Mouse (Mus musculus) R1 (cell line): ENCODE data around the gene Sox21.
A peak's percentile ranks its signal among the peaks of the same experiment; 100 is the strongest.

Experiments
- DNase-seq: peaks from one replicate; pipeline ENCODE4 v3.0.0-alpha.2; 2018; ENCODE audit warnings: low read depth, low spot score

Sox21 gene

GRCm38 (mm10) chr14:118236886-118237289, at the start of gene Sox21:
Gene Sox21, minus strand, starts transcription at chr14:118237030.
- DNase-seq, result peak; percentile 96

GRCm38 (mm10) chr14:118286096-118286495, 49.3 kb upstream of the Sox21 start:
- DNase-seq, result no peak

DNA sequence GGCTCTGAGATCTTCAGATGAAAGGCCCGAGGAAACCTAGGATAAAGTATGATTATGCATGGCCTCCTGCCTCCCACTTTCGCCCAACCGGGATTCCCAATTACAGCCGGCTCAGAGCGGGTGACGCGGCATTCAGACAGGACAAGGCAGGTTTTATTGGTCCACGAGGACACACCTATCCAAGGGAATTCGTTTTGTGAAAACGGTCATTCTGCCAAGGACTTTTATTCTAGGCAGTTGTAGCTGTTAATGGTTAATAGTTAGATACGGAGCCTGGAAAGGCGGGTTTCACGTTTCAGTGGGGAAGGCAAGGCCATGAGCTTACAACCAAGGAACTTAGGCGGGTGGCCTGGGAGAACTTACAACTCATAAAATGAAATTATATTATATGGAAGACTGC, 46.1 kb upstream of the Sox21 start:
- DNase-seq, result peak; percentile 27

DNA sequence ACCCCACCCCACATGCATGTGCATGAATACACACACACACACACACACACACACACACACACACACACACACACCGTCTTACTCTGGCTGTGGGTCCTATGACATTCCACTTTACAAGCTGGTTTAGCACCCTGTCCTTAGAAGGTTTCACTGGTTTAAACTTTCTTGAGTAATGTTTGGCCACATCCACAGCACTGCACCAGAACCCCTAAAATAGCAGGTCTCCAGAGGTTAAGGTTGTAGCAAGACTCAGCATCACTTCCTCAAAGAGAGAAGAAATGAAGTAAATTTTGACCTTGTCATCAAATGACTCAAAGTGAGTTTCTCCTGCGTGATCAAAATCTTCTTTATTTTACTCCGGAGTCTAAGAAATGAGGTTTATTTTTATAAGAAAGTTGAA, 45.4 kb upstream of the Sox21 start:
- DNase-seq, result no peak

GRCm38 (mm10) chr14:118277704-118278498, 41.1 kb upstream of the Sox21 start:
- no peak for DNase-seq

DNA sequence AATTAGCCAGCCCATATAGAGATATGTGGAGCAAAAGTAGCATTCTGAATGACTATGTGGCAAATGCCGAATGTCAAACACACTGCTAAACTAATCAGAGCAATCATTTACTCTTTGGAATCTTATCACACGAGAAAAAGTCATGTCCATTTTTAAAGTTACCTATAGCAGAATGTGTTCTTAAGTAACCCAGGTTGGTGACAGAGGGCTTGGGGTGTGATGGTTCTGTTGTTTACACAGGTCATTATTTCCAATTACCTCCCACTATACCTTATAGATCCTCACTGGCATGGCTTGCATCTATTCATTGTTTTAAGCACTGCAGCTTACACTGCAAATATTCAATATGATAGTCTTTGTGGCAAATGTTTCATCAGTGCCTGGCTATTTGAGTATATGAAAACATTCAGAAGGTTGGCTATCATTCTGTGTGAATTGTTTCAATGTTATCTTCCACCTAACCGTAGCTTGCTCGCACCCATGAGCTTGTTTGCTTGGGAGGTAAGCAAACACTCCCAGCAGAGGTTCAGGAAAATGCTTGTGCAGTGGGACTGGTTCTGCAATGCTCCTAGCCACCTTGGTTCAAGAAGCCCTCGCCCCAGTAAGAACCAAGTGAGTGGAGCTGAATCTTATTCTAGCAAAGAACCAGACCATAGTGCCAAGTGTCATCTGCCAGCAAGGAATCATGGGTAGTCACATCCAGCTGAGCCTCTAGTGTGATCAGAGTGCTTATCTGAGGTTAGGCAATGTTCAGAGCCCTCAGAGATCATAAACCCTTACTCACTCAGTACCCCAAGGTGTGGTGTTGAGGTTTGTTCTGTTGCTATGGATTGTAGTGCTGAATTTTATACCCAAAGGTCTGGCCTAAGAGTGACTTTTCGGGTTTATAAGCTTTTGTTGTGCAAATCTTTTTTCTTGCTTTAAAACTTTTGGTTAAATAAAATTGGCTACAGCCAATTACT, 36.0 kb upstream of the Sox21 start:
- no peak for DNase-seq

GRCm38 (mm10) chr14:118268849-118269248, 32.0 kb upstream of the Sox21 start:
- DNase-seq, result no peak

- DNase-seq, result no peak
Observed at GRCm38 (mm10) chr14:118266660-118267059, 29.8 kb upstream of the Sox21 start, which contains the start of gene Gm9376. Gene Gm9376, plus strand, starts transcription at chr14:118266960.

GRCm38 (mm10) chr14:118253381-118253780, 16.6 kb upstream of the Sox21 start:
- peak; percentile 60 for DNase-seq

DNA sequence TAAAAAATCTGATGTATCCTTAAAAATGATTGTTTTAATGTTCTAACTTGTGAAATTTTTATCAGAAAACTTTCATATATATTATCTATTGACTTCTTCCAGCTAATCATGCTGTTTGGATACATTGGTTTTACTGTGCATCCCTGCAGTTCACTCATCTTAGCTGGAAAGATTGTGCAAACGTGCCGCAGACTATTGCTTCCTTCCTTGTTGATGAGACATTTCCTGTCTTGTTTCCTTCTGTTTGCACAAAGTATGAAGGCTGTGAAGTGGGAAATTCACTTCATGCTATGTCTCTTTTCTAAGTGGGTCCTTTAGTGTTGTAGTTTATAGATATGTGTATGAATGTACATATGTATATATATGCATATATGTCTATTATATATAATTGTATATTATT, 4.6 kb upstream of the Sox21 start:
- DNase-seq, result no peak

DNA sequence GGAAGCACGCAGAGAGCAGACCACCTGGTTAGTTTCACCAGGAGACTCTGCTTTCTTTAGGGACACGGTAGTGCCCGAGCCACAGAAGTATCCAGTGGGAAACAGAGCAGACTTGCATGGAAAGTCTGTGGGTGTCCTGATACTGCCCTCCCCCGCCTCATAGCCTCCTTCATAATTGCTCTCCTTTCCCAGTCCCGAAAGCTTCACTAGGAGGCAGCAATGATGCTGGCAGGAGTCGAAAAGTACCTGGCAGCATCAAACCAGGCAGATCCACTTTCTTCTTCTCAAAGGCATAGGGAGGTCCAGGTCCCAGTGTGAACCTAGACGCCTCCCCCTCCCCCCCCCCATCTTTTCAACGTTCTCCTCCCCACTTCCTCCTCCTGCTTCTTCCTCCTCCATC, 2.5 kb upstream of the Sox21 start:
- DNase-seq, result no peak

- no peak for DNase-seq
Observed at GRCm38 (mm10) chr14:118237786-118238185, 956 bp upstream of the Sox21 start.

GRCm38 (mm10) chr14:118235973-118236885, 601 bp downstream of the Sox21 start:
- peak; percentile 75 for DNase-seq

- DNase-seq, result no peak
Observed at GRCm38 (mm10) chr14:118235361-118235972, 1.4 kb downstream of the Sox21 start.

DNA sequence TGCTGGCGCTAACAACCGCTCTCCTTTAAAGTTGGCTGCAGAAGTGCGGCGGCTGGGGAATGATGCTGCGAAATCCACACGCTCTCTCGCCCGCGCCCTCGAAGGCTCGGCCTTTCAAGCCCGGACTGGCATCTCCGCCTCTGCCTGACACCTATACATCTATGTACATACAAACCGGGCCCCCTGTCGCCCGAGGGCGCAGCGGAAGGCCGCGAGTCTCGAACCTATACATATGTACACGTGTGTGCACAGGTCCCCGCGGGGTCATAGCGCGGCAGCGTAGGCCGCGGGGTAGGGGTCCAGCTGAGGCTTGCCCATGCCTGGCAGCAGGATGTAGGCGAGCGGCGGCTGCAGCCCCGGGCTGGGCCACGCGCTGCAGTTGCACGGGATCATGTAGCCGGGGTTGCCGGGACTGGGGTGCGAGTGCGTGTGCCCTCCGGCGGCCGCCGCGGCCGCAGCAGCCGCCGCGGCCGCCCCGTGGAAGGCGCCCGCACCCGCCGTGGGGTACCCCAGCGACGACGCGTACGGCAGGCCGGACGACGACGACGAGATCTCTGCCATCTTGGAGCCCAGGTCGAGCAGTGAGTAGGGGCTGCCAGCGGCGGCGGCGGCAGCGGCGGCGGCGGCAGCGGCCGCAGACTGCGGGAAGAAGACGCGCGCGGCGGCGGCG, 2.2 kb downstream of the Sox21 start:
- DNase-seq, result peak; percentile 61

DNA sequence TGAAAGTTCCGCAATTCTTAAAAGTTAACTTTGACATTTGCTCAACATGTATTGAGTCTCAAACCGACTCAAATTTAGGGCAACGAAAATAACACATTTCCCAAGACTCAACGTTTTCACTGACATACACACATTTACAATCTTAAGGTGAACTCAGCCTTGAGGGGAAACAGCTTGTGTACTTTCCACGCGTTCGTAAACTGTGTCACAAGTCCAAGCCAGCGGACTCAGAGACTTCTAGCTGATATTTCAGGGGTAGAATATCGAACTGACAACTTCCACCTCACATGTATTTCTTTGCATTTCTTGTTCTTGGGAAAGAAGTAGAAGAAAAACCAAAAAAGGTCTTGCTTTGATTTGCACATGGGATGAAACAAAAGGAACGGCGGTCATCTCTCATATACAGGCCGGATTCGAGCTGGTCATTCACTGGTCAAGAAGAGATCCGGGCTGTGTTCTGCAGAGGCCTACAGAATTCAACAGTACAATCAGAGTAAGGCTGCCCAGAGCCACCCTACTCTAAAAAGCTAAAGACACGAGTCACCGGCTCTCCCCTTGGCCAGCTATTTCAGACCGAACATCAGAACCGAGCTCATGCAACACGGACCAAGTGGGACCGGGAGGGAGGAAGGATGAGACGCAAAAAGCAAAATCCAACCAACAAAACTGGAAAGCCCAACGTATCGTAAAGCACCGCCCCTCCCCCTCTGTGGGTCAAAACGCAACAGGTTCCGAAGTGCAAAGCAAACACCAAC, 2.9 kb downstream of the Sox21 start:
- no peak for DNase-seq

DNA sequence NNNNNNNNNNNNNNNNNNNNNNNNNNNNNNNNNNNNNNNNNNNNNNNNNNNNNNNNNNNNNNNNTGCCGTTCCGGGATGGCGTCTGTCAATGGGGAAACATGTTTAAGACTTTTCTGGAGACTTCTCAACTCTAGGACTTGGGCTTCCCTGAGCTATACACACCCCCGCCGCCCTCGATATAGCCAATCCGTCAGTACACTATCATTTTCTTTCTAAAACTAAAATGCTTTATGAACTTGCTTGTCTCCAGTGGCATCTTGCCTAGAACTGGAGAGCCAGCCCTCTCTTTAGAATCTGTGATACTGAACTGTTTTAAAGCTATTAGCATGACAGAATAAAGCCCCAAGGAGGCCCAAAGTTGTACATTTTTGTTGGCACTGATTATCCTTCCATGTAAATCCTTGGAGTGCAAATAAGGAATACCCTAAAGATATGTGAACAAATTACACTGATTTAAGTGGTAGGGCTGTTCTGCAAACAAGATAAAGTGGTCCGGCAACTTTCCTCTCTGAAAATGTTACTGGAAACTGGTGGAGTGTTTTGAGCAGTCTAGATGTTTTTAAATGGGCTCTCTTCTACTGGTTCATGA, 4.4 kb downstream of the Sox21 start:
- DNase-seq, result no peak

- DNase-seq, result no peak
Observed at GRCm38 (mm10) chr14:118226471-118227155, 10.2 kb downstream of the Sox21 start.

DNA sequence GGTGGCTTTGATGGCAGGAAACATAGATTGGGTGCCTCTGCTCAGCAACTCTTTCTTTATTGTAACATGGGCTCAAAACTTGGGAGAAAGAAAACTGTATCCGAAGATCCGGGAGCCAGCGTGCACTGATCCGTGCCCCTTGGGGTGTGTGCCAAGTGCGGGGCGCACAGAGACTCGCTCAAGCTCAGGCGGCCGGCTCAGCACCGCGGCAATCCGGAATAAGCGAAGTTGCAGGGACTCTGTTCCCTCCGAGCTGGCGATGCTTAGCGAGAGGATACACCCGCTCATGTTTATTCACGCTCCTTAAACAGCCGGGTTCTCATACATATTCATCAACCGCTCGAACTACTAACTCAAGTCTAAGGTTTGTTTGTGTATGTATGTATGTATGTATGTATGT, 10.9 kb downstream of the Sox21 start:
- peak; percentile 70 for DNase-seq
